Mouse (Mus musculus): Measurements from ENCODE around the gene Gm37240.

Gene Gm37240

DNA sequence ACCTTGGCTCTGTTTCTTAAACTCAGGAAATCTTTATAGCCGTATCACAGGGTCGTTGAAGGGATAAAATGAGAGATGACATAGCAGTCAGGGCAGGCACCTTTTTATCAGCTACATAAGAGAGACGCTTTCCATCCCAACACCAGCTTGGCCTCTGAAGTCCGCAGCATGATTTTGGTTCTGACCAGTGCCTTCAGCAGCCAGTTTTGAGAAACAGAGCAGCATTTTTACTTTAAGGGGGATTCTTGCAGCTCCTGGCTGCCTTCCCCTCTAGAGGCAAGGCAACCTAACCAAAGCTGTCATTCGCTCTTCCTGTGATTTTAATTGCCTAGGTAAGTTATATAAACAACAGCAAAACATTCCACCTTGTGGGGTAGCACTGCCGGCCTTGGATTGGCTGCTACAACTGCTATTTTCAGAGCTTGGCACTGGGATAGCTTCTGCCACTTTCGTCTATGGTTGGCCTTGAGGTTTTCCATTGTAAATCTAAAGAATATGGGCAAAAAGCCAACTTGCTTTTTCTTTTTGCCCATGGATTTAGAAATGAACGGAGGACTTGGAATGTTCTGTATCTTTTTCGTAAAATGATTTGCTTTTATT is 674.5 kb downstream of the Gm37240 start:
- DNase-seq: no peak

DNA sequence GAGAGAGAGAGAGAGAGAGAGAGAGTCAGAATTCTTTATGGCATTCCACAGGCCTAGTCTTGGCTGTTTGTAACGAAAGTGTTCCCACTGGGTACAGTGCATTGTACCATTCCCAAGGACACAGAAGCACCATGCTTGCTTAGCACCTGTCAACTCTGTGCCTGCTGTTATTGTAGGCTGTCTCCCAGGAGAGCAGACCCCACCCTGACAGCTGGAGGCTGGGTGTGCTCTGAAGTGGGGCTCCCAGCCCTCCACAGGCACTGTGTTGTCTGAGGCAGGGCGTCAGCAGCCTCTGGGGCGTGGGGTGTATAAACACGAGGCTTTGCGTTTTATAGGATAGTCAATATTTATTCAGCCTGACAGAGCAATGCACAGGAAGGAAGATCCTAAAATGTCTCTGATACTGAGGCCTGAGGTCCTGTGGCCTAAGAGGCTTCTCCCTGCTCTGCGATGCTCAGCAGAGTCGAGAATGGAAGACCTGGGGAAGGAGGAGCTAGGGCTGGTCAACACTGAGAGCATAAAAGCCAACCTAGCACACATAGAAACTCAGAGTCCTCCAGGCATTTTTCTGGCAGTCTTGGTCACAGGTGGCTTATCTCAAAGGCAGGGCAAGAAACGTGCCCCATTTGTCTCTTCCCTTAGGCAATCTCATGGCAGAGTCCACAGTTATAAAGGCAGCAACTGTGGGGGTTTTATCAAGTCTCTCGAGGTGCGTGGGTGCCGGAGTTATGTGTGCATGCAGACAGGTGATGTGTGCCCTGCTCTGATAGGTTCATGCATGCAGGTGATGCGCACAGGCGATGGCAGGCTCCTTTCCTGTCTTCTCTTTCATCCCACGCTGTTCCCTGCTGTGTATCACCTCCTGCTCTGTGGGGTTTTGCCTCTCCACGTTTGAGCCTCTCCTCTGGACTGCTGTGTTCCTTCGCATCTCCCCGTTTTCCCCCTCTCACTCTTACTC is 677.2 kb downstream of the Gm37240 start:
- DNase-seq: no peak

DNA sequence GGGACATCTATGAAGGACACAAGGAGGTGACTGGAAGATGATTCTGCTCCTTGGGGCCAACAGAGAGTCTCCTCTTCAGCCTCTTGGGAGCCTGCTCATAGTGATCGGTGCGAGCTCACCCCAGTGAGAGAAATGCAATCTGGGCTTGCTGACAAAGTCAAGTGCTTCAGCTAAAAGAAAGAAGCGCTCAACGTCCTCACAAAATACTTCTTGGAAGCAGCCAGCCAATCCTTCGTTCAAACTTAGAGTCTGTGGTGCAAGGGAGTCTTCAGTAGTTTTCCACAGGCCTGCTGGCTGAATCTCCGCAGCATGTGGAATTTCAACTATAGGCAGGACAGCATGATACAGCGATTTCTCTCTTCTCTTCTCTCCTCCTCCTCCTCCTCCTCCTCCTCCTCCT is 680.8 kb downstream of the Gm37240 start:
- DNase-seq: no peak

DNA sequence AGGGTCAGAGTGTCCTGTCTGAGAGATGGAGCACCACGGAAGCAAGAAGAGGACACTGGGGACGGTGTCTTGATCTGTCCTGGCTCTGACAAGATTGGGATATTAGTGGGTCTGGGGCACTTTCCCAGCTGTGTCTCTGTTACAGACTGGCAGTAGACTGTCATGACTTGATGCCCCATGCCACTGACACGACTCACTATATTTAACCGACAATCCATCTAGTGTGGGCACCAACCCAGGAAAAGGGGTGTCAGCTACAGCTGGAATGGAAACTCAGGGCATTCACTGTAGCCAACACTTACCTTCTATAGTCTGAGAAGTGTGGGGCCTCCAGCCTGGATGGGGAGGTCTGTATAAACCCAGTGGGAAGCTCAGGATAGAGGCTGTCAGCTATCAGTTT is 681.4 kb downstream of the Gm37240 start:
- DNase-seq: no peak

DNA sequence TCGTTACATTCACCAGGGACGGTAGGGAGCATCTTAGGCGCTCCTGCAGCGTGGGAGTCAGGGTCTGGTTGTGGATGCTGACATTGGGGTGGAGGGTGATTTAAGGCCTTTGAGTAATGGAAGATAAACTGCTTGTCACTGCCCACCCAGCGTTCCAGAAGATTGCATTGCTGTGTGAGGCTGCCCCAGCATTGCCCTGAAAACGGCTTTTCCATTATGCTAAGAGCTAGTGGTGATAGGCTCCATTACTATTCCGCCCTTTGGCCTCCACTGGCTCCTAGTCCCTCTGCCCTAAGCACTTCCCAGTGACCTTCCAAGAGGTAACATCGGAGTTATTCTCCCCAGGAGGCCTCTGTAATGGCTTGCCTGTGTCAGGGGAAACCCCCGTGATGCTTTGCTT is 683.7 kb downstream of the Gm37240 start:
- DNase-seq: no peak

DNA sequence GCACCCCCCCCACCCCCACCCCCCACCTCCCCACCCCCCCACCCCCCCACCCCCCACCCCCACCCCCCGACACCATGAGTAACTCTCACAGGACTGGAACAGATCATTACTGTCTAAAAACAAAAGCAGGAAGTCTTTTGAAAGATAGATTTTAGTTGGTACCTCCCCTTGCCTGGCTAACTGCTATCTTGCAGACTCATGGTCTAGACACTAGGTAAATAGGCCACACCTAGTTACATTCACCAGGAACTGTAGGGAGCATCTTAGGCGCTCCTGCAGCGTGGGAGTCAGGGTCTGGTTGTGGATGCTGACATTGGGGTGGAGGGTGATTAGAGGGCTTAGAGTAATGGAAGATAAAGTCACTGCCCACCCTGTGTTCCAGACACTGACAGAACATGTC is 684.6 kb downstream of the Gm37240 start:
- no peak for DNase-seq

DNA sequence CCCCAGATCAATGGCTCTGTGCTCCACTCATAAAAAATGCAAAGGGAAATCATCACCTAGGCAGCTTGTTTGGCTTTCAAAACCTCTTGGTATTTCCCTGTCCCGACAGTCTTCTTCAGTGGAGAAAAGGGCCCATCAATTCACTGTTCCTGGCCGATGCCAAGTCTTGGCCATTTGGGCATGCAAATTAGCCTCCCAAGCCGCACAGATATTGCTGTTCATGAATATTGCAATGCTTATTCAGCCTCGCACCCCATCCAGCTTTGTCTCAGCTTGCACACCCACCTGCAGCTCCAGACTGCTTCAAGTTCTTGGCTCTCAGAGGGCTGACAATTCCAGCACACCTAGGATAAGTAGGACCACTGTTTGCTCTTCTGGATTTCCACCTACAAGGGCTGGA is 685.5 kb downstream of the Gm37240 start:
- DNase-seq: no peak

DNA sequence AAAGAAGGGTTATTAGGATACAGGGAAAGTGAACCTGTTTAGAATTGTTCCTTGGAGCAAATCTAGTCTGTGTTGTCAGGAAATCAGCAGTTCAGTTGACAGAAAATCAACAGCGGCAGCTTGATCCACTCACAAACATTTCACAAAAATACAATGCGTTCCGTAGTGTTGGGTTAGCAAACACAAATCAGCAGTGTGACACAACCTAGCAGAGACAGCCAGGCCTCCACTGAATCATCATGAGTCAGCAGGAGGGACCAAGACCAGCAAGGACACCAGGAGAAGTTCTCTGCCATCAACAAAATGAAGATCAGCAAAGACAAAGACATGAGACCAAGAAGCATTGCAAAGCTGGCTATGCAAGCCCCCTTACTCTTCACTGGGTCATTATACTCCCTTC is 688.8 kb downstream of the Gm37240 start:
- no peak for DNase-seq

DNA sequence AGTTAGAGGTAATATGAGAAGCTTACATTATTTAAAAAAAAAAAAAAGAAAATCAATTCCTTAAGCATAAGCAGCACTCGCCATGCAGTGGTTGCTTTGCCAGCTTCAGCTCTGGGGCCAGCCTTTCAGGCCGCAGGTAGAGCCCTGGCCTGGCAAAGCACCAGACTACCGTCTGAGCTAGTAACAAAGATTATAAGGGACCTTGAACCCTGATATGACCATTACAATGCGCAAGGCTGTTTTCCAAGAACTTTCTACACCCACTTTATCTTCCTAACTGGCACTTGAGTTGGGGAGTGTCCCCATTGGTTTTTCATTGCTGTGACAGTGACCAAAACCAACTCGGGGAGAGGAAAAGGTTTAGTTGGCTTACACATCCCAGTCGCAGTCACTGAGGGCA is 690.2 kb downstream of the Gm37240 start:
- DNase-seq: no peak

DNA sequence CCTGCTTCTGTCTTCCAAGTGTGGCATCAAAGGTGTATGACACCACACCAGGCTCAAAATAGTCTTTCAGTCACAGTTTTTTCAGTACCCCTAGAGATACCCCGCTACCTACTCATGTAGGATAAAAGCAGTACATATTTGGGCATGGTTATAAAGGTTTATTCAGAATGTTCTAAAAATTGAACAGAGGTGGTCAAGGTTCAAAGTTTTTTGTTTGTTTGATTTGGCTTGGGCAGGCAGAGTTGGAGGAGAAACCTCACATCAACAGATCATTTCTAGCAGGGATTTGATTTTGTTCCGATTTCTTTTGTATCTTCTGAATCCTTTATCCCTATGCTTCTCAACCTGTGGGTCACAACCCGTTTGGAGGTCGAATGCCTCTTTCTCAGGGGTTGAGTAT is 690.7 kb downstream of the Gm37240 start:
- DNase-seq: no peak

DNA sequence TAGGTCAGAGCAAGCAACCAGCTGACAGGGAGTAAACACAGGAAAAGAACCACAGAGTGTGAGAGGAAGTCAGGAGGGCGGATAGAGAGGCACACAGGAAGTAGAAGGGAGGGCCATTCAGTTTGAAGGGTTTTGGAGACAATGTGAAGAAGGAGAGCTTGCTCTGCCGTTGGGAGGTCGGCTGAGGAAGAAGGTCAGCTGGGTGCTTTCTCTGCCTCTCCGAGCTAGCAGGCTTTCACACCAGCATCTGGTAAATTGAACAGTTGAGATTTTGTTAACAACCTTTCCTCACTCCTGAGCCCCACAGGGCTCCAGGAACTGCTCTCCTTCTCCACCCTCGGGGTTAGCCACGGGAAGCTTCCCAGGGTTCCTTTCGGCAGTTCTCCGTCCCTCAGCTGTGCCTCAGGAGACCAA is 692.2 kb downstream of the Gm37240 start:
- no peak for DNase-seq

DNA sequence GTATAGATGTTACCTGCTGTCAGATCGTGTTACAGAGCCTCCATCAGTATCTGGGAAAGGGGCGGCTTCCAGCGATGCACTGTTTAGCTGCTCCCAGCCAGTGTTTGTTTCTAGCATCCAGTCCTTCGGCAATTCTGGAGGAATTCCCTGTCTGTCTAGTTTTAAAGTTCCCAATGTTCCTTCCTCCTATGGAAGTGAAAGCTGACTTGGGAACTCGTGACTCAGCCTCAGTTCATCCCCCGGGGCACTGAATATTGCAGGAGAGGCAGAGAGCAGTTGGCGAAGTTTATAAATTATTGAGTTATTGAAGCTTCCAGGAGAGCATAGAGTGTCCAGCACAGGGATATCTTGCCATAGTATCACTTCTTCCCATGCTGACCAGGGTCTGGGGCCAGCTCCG is 697.5 kb downstream of the Gm37240 start:
- no peak for DNase-seq

DNA sequence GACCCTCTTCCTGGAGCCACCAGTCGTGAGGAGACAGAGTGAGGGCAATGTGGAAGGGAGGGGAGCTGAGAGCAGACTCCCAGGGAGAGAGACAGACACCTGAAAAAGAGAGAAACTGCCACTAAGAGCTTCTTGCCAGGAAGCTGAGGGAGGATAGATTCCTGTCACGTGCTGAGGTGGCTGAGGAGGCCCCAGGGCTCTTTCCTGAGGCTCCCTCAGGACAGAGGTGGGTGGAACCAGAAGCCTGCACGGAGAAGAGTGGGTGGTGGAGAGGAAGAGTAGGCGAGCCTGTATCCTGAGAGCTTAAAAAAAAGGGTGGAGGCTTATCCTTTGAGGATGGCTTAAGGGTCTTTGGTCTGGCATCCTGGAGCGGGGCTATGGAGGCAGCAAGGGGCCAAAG is 699.0 kb downstream of the Gm37240 start:
- DNase-seq: no peak

DNA sequence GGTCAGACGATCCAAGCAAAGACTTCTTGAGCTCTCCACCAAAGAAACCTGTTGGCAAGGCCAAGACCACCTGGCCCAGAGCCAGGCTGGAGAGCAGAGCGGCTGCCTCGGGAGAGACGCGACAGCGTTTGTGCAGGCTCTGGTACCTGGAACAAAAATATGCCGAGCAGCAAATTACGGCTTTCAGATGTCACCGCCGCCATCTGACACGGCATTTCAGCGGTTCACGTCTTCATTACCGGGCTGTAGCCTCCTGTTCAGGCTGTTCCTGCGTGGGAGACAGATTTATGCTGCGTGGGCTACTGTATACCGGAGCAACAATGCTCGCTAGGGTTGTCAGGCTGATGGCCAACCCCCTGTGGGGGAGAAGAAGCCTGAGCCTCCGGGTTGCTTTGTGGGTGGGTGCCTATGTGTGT is 700.6 kb downstream of the Gm37240 start:
- DNase-seq: peak; percentile 64

DNA sequence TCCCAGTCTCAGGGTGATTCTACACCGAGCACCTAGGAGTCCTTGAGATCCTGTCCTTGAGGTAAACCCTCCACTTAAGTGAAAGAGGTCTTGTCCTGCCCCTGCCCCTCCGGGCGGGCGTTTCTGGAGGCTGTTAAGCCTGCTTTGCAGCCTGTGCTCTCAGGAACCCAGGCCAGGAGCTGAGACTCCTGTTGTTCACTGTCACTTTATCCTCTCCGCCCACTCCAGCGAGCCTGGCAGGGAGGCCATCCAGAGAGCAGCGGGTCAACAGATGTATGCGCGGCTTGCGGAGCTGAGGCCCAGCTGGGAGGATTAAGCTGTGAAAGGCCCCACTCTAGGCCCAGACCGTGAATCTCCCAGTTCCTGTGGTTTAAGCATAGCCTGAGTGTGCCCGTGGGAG is 701.5 kb downstream of the Gm37240 start:
- DNase-seq: peak; percentile 23

DNA sequence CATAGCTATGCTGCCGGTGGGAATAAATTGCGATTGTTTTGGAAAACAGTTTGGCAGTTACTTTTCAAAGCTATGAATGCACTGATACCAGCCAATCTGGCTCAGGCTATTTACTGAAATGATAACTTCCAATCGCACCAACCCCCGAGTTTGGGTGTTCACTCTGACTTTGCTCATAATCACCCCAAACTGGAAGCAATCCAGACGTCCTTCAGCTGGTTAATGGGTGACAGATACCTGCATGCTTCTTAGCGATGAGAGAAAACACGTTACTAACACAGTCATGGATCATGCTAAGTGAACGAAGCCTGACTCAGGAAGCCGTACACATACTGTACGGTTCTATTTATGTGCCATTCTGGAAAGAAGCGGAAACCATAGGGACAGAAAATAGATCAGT is 702.4 kb downstream of the Gm37240 start:
- no peak for DNase-seq

DNA sequence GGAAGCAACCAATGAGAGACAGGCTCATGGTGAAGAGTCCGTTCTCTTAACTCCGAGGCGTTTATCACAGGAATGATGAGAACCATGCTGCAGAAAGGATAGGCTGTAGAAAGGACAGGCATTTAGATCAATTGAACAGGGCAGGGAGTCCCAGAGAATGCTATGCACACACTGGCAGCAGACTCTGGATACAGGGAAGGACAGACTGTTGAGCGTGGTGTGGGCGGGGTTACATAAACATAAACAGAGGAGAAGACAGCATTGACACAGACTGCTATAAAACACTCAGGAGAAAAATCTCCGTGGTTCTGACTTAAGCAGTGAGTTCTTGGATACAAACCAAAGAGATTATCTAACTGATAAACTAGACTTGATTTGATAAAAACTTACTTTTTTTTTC is 703.2 kb downstream of the Gm37240 start:
- no peak for DNase-seq

DNA sequence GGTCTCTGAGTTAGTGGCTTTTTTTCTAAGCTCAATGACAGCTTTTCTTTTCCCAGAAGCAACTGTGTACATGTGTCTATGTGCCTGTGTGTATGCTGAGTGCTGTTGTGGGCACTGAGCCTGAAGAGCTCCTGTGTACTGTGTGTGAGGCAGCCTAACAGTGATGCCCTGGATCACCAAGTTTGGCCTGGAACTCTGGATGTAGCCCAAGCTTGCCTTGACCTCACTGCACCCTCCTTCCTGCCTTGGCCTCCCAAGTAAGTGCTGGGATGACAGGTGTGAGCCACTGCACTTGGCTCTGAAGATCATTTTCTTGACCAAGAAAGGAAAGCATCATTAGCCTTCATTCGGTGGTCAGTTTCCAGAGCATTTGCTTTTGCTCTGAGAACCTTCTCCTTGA is 710.6 kb downstream of the Gm37240 start:
- no peak for DNase-seq

DNA sequence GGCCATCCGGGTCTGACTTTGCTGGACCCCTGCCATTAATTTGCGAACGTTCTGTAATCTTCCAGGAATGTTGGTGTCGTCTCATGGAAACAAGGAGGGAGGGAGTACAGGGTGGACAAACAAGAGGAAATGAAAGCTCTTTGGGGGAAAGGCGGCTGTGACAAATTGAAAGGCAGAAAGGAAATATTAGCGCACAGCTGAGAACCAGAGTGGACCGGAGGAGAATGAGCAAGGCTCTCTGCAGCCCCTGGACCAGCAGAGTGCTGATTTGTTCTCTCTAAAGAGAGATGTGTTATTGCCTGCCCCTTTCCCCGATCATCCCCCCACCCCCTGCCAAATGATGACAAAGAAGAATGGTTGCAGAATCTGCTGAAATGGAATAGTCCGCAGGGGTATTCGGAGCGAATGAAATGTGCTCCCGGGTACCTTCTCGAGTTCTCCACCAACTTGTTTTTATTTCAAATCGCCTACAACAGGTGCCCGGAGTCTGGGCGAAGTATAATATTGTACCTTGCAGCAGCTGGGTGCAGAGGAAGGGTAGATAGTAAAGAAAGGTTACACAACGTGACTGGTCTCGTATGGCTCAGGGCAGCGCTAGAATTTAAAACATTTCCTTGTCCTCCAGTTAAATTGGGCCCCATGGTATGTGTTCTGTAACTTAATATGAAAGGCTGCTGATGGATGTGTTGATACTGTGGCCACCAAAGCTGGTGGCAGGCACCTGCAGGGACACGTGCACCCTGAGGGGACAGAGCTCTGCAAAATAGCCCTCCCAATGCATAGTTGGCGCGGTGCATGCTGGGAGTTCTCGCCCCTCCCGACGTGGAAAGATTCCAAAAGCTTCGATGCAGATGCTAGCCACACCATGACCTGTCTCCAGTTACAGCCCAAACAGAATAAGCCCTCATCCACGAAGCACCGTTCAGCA is 712.5 kb downstream of the Gm37240 start:
- DNase-seq: no peak

DNA sequence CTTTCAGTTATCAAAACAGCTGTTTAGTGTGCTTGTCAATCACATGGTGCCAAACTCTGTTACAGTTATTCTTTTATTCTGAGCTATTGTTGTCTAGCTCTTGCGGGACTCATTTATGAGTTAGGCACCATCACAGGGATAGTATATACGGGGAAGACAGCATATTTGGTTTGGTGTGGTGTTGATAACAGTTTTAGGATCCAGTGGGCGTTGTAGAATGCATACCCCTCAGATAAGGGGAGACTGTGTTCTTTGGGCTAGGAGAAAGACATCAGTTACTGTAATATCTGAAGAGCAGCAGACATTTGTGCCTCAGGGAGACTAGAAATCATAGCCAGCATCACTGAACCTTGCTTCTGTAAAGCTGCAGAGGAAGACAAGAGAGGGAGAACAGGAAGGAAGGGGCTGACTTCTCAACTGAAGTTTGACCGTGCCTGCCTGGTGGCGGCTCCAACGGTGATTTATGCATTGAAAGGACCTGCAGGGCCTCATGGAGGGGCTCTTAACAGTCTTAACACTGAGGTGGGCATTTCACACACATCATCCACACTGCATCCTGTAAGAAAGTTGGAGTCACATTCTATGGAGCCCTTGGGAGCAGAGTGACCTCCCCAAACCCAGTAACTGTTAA is 713.8 kb downstream of the Gm37240 start:
- no peak for DNase-seq

DNA sequence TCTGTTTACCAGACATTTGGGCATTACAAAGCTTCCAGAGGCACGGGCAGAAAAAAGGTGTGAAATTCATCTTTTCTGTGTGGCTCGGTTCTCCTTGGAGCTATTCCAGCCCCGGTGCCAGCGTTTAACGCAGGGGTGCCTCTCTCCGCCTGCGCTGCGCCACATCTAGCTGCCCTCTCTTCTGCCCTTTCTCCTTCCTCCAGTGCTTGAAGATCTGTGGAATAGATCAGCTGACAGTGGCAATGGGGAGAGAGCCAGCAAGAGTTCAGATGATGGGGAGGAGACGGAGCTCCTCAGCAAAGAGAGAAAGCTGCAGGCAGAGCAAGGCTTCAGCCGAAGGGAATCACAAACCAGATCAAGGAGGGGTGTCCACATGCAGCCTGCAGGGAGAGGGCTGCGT is 714.8 kb downstream of the Gm37240 start:
- peak; percentile 32 for DNase-seq

DNA sequence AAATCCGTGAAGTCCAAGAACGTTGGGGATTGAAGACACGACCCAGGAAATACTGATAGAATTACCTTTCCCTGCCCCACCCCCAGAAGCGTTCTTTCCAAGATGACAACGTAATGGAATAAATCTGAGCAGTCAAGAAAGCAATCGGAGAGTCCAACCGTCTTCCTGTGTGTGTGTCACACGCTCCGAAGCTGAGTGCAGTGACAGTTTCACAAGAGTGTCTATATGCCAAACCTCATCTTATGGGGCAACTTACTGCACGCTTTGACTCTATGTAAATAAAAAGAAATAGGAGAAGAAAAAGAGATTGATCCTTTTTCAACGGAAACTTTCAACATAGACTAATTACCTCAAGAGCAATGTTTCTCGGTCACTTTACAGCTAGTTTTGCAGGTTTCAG is 715.2 kb downstream of the Gm37240 start:
- DNase-seq: no peak

DNA sequence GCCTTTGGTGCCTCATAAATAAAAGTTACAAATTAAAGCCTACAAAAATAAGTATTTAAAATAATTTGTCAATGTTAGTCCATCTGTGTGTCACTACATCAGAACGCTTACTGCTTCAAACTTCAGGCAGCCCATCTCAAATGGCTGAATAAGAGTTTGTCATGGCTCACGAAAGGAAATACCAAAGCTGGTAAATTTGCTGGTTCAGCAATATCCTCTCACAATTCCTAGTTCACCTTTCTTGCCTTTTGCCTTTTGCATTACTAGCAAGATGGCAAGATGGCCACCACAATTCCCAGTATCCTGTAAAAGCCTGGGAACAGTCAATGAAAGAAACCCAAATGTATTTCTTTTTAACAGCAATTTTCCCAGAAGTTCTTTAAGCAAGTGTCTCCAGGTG is 718.5 kb downstream of the Gm37240 start:
- no peak for DNase-seq

All from cerebellum, adult 8-10 months (tissue).